Mouse (Mus musculus) v-Abl transformed pro-B cells (cell line): ENCODE results near the gene Gpr55.

Source experiments
- in situ Hi-C, 2 experiments: fragments of 400-800 bp; cut with MboI; formaldehyde crosslinking; loops; one replicate each; pipeline ENCODE4 v1.15.1; 2025; ENCODE audit not compliant: unreplicated experiment in 2 of 2

Gene Gpr55

GRCm38 (mm10) chr1:85922127-85922864 lies 38.5 kb downstream of the Gpr55 start:
- in situ Hi-C loops = no loop called here

- in situ Hi-C loops = no loop called here
Measured at GRCm38 (mm10) chr1:85921725-85922124, 39.1 kb downstream of the Gpr55 start.

- in situ Hi-C loops = no loop called here
Measured at GRCm38 (mm10) chr1:85919621-85920020, 41.2 kb downstream of the Gpr55 start.

GRCm38 (mm10) chr1:85916830-85917450 lies 43.9 kb downstream of the Gpr55 start:
- in situ Hi-C loops = no loop called here

- in situ Hi-C loops = no loop called here
Measured at GRCm38 (mm10) chr1:85915890-85916289, 44.9 kb downstream of the Gpr55 start.

- in situ Hi-C loops = no loop called here
Measured at GRCm38 (mm10) chr1:85913078-85913755, 47.6 kb downstream of the Gpr55 start.

GRCm38 (mm10) chr1:85908754-85909590 lies 51.8 kb downstream of the Gpr55 start:
- in situ Hi-C loops = no loop called here

GRCm38 (mm10) chr1:85906892-85907291 lies 53.9 kb downstream of the Gpr55 start:
- in situ Hi-C loops = no loop called here

GRCm38 (mm10) chr1:85902108-85902561 lies 58.7 kb downstream of the Gpr55 start:
- in situ Hi-C loops = no loop called here

GRCm38 (mm10) chr1:85901516-85902107 lies 59.2 kb downstream of the Gpr55 start:
- in situ Hi-C loops = no loop called here

GRCm38 (mm10) chr1:85900521-85901333 lies 60.1 kb downstream of the Gpr55 start:
- in situ Hi-C loops = no loop called here

GRCm38 (mm10) chr1:85899388-85899761 lies 61.4 kb downstream of the Gpr55 start:
- in situ Hi-C loops = no loop called here

- in situ Hi-C loops = no loop called here
Measured at GRCm38 (mm10) chr1:85898761-85899387, 61.9 kb downstream of the Gpr55 start.

GRCm38 (mm10) chr1:85897901-85898760 lies 62.7 kb downstream of the Gpr55 start:
- in situ Hi-C loops = no loop called here

GRCm38 (mm10) chr1:85896781-85897700 lies 63.8 kb downstream of the Gpr55 start:
- in situ Hi-C loops = no loop called here

GRCm38 (mm10) chr1:85896110-85896509 lies 64.7 kb downstream of the Gpr55 start:
- in situ Hi-C loops = no loop called here

GRCm38 (mm10) chr1:85895391-85895837 lies 65.4 kb downstream of the Gpr55 start:
- in situ Hi-C loops = no loop called here
